Mouse (Mus musculus) heart, postnatal 0 days (tissue): Measurements from ENCODE around the gene Cpox. TPM values are rescaled to one million over a fixed set of nuclear protein-coding genes. Genes with fewer than 3 reads are reported as not detected.
A peak's percentile ranks its signal among the peaks of the same experiment; 100 is the strongest.

ENCODE experiments used
- ATAC-seq: fragments of 200-750 bp; cut with Nextera tagmentation; 2 replicates; pipeline ENCODE4 v1.8.0; 2017; ENCODE audit warnings: low read depth, moderate number of reproducible peaks, moderate library complexity; ENCODE audit not compliant: insufficient read depth
- DNase-seq: peaks from one replicate; pipeline ENCODE4 v3.0.0-alpha.2; 2016; ENCODE audit warnings: low spot score
- H3K27ac ChIP-seq: fragments of 300-500 bp; sonication (generic); 2 replicates; pipeline ENCODE4 v1.5.1; 2014; ENCODE audit warnings: low read depth, mild to moderate bottlenecking
- H3K27me3 ChIP-seq: fragments of 300-500 bp; sonication (generic); 2 replicates; pipeline ENCODE4 v1.6.1; 2014; ENCODE audit warnings: low read length, mixed read lengths; ENCODE audit not compliant: control insufficient read depth, insufficient read depth
- H3K36me3 ChIP-seq: fragments of 300-500 bp; sonication (generic); replicated peaks from 2 replicates; pipeline ENCODE4 v1.6.1; 2014; ENCODE audit warnings: low read length, mixed read lengths; ENCODE audit not compliant: control insufficient read depth, insufficient read depth
- H3K4me1 ChIP-seq: fragments of 300-500 bp; sonication (generic); 2 replicates; pipeline ENCODE4 v1.6.1; 2014; ENCODE audit warnings: antibody characterized with exemption; ENCODE audit not compliant: control insufficient read depth, insufficient read depth
- H3K4me2 ChIP-seq: fragments of 300-500 bp; sonication (generic); 2 replicates; pipeline ENCODE4 v1.6.1; 2014; ENCODE audit warnings: low read depth, mild to moderate bottlenecking, low read length, moderate library complexity
- H3K4me3 ChIP-seq: fragments of 300-500 bp; sonication (generic); 2 replicates; pipeline ENCODE4 v1.5.1; 2014; ENCODE audit warnings: low read depth, low read length
- H3K9ac ChIP-seq: fragments of 300-500 bp; sonication (generic); replicated peaks from 2 replicates; pipeline ENCODE4 v1.6.1; 2014; ENCODE audit warnings: low read depth, low read length, mixed read lengths
- H3K9me3 ChIP-seq: fragments of 300-500 bp; sonication (generic); replicated peaks from 2 replicates; pipeline ENCODE4 v1.6.1; 2016; ENCODE audit warnings: low read length; ENCODE audit not compliant: control insufficient read depth
- CTCF ChIP-seq: IDR thresholded peaks from 2 replicates; pipeline ENCODE4 v1.5.1; 2016; ENCODE audit warnings: antibody characterized with exemption, control low read depth, low read depth
- EP300 ChIP-seq: IDR thresholded peaks from 2 replicates; pipeline ENCODE4 v1.6.1; 2016; ENCODE audit warnings: antibody characterized with exemption, low read depth
- WGBS: fragments of 180-500 bp; shearing (Covaris S2); extraction: QIAGEN DNeasy Blood & Tissue Kit; methylation state at CpG from one replicate; pipeline ENCODE4 v1.1.7; 2014; 5-methylcytosine and 5-hydroxymethylcytosine counted together
- polyA plus RNA-seq: library from polyadenylated mRNA; unstranded; fragments of >200 nt; fragmentation: Nextera tagmentation; extraction: Ambion mirVana; gene quantifications from 2 replicates; pipeline ENCODE4 v1.2.1, GENCODE M21; 2015
- total RNA-seq: library from RNA; depleted of rRNA; stranded (reverse); fragments of >200 nt; gene quantifications from 2 replicates; pipeline ENCODE4 v1.2.3, GENCODE M21; 2014; ENCODE audit warnings: low replicate concordance

Cpox gene
- total and polyA plus RNA-seq, 2 experiments from 2014 or later: 15.4 to 27.4 TPM

DNA sequence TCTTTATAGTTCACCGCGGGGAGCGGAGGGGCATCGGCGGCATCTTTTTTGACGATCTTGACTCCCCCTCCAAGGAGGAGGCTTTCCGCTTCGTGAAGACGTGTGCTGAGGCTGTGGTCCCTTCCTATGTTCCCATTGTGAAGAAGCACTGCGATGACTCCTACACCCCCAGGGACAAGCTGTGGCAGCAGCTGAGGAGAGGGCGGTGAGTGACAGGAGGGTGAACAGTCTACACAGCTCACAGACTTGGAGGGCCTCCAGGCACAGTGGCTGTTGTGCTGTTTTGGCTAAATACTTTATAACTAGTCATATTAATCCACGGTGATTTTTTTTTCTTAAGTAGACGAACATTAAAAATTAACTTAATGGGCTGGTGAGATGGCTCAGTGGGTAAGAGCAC lies 5.2 kb downstream of the Cpox start:
- ATAC-seq: no peak
- no peak overlapping the region for H3K4me2 ChIP-seq
- H3K4me3 ChIP-seq: no peak overlapping the region
- H3K9me3 ChIP-seq: no peaks in the 10 kb centered on the region
- no peak overlapping the region for H3K27ac ChIP-seq
- 93% methylated on average over 13 of the region's 13 CpGs for WGBS
- H3K27me3 ChIP-seq: no peaks in the 10 kb centered on the region
- TF ChIP-seq EP300 (no peak), CTCF (no peak)
- peaks cover 46% of the 10 kb centered on the region for H3K36me3 ChIP-seq
- H3K4me1 ChIP-seq: peaks cover 6% of the 10 kb centered on the region; the same call in 1 of the 2 replicates
- H3K9ac ChIP-seq: no peak overlapping the region
- DNase-seq: no peak

DNA sequence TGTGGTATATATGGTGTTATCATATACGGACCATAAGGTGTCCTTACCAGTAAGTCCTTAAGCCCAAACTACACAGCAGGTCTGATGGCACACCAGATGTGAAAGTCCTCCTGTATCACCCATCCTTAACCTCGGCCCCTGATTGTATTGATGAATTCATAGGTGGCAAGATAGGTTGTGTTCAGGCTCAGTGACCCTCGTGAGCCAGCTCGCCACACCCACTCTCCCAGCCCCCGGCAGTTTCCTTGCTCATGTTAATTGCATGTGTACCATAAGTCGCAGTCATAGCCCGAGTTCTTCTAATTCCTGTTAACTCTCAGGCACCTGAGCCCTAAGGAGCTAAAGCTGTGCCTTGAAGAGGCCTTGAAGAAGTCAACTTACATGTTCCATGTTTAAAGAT lies 6.1 kb downstream of the Cpox start:
- H3K4me2 ChIP-seq: no peak overlapping the region
- peaks cover 54% of the 10 kb centered on the region for H3K36me3 ChIP-seq
- DNase-seq: no peak
- H3K9me3 ChIP-seq: no peaks in the 10 kb centered on the region
- no peak overlapping the region for H3K9ac ChIP-seq
- WGBS: 75% methylated on average over 7 of the region's 7 CpGs
- H3K4me1 ChIP-seq: peaks cover 6% of the 10 kb centered on the region; the same call in 1 of the 2 replicates
- H3K4me3 ChIP-seq: no peak overlapping the region
- H3K27ac ChIP-seq: no peak overlapping the region
- H3K27me3 ChIP-seq: no peaks in the 10 kb centered on the region
- ATAC-seq: no peak
- TF ChIP-seq EP300 (no peak), CTCF (no peak)

DNA sequence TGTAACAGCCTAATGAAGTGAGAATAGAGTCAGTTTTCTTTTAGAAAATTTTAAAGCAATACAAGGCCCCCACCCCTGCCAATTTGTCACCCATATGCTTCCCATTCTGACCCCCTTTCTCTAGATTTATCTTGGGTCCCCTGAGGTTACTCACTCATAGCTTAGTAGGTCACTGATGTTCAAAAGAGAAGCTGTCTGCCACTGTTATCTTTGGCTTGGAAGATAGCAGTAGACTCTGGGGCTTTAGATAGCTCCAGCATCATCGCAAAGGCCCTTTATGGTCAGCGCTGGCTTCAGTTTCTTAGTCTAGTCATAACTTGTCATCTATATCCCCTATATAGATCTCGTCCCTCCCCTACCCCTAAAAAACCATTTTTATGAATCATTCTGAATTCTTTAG lies 6.5 kb downstream of the Cpox start:
- Histone ChIP-seq H3K4me3 (no peak overlapping the region), H3K27ac (no peak overlapping the region), H3K4me1 (0 out of 2 replicates have a peak, but pooled peaks cover 1% of the 10 kb centered on the region), H3K27me3 (no peaks in the 10 kb centered on the region), H3K9ac (no peak overlapping the region), H3K9me3 (no peaks in the 10 kb centered on the region), H3K36me3 (peaks cover 54% of the 10 kb centered on the region), H3K4me2 (no peak overlapping the region)
- DNase-seq (no peak), ATAC-seq (no peak)
- no peak for TF ChIP-seq EP300
- TF ChIP-seq CTCF: no peak
- 36% methylated on average over 3 of the region's 3 CpGs for WGBS

DNA sequence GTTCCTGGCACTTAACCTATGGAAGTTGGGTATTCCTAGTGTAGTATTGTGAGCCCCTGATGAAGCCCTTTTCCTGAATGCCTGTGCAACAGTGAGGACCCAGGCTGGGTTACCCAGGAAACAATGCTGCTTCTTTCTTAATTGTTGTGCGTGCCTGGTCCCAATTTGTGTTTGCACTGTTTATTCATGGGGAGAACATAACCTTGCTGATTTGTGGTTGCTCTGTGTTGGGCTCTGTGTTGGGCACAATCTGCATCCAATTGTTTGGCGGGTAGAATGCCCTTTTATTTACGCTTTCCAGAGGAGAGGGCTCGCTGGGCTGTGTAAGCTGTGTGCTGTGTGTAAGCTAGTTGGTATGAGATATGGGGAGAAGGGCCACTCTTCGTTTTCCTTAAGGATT lies 7.4 kb downstream of the Cpox start:
- H3K4me1 ChIP-seq: no peaks in the 10 kb centered on the region
- ATAC-seq (no peak), DNase-seq (no peak)
- no peaks in the 10 kb centered on the region for H3K27me3 ChIP-seq
- no peak overlapping the region for H3K27ac ChIP-seq
- H3K9me3 ChIP-seq: no peaks in the 10 kb centered on the region
- no peak overlapping the region for H3K4me2 ChIP-seq
- WGBS: 86% methylated on average over 5 of the region's 5 CpGs
- TF ChIP-seq EP300 (no peak), CTCF (no peak)
- peaks cover 57% of the 10 kb centered on the region for H3K36me3 ChIP-seq
- no peak overlapping the region for H3K4me3 ChIP-seq
- no peak overlapping the region for H3K9ac ChIP-seq

DNA sequence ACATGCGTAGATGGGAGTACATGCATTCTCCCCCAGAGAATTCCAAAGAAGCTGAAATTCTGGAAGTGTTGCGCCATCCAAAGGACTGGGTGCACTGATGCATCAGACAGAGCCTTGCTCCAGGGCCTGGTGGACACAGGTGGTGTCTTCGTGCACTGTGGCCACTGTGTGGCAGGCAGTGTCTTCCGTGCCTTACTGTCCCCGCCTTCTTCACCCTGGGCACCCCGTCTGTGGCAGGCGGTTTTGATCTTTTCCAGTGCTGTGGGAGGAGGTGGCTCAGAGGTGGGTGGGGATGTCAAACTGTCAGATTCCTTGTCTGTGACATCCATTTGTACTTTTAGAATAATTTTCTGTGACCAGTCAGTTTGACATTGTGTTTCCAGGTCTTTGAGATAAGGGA lies 8.6 kb downstream of the Cpox start:
- no peak overlapping the region for H3K4me3 ChIP-seq
- peak; percentile 15; the same call in 1 of the 2 replicates for TF ChIP-seq CTCF
- TF ChIP-seq EP300: no peak
- WGBS: 54% methylated on average over 7 of the region's 7 CpGs
- H3K36me3 ChIP-seq: peaks cover 50% of the 10 kb centered on the region
- H3K9me3 ChIP-seq: no peaks in the 10 kb centered on the region
- no peaks in the 10 kb centered on the region for H3K4me1 ChIP-seq
- no peak overlapping the region for H3K4me2 ChIP-seq
- no peak overlapping the region for H3K27ac ChIP-seq
- H3K9ac ChIP-seq: no peak overlapping the region
- DNase-seq: no peak
- no peaks in the 10 kb centered on the region for H3K27me3 ChIP-seq
- no peak for ATAC-seq

DNA sequence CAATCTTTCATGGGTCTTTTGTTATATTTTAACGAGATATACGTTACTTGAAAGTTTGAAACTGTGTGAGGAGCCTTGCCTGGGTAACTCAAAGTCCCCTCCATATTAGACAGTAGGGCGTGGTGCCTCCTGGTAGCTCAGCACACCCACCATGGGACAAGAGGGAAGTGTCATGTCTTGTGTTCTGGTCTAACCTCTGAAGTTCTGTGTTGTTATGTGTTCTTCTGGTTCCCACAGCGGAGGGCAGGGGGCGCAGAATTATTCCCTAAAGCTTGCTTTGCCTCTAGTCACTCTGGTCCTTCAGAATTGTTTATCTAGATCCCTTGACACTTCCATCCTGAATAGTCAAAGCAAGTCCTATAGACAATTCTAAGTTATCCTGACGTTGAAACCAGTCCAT lies 12.0 kb downstream of the Cpox start:
- Histone ChIP-seq H3K9ac (no peak overlapping the region), H3K4me3 (no peak overlapping the region), H3K4me1 (no peaks in the 10 kb centered on the region), H3K36me3 (peaks cover 22% of the 10 kb centered on the region), H3K27ac (no peak overlapping the region), H3K4me2 (no peak overlapping the region), H3K27me3 (no peaks in the 10 kb centered on the region), H3K9me3 (no peaks in the 10 kb centered on the region)
- ATAC-seq (no peak), DNase-seq (no peak)
- 82% methylated on average over 6 of the region's 6 CpGs for WGBS
- no peak for TF ChIP-seq CTCF
